Mouse (Mus musculus): ENCODE data around the gene Gm5475. TPM values are rescaled to one million over a fixed set of nuclear protein-coding genes. Genes with fewer than 3 reads are reported as not detected.

Gene Gm5475
- polyA plus RNA-seq, 1 experiment from 2014 or later = not detected

GRCm38 (mm10) chr15:100388886-100389285, 33.1 kb upstream of the Gm5475 start:
- no peak for ATAC-seq (replicated peaks; ENCODE audit: low FRiP score, low TSS enrichment, low read depth)
- Histone ChIP-seq H3K4me1 (replicated peaks; ENCODE audit: control insufficient read depth, insufficient read depth, low read length) (no peaks in the 10 kb centered on the region), H3K9me3 (ENCODE audit: control insufficient read depth, low read length) (no peaks in the 10 kb centered on the region), H3K4me2 (ENCODE audit: low read length) (no peak overlapping the region), H3K27me3 (replicated peaks; ENCODE audit: control insufficient read depth, insufficient read depth, low read length) (no peaks in the 10 kb centered on the region), H3K9ac (ENCODE audit: low read length) (no peak overlapping the region), H3K36me3 (ENCODE audit: control insufficient read depth, insufficient read depth, low read length) (peaks cover 8% of the 10 kb centered on the region), H3K4me3 (ENCODE audit: low read depth, low read length) (no peak overlapping the region), H3K27ac (ENCODE audit: low read depth) (no peak overlapping the region)
- no peak for DNase-seq (ENCODE audit: low spot score)
- WGBS = 73% methylated on average over 9 of the region's 9 CpGs

GRCm38 (mm10) chr15:100391066-100391465, 30.9 kb upstream of the Gm5475 start:
- ATAC-seq (replicated peaks; ENCODE audit: low FRiP score, low TSS enrichment, low read depth) = no peak
- H3K9me3 ChIP-seq (ENCODE audit: control insufficient read depth, low read length) = no peaks in the 10 kb centered on the region
- 69% methylated on average over 7 of the region's 7 CpGs for WGBS
- H3K9ac ChIP-seq (ENCODE audit: low read length) = no peak overlapping the region
- no peak overlapping the region for H3K27ac ChIP-seq (ENCODE audit: low read depth)
- no peaks in the 10 kb centered on the region for H3K4me1 ChIP-seq (replicated peaks; ENCODE audit: control insufficient read depth, insufficient read depth, low read length)
- H3K36me3 ChIP-seq (ENCODE audit: control insufficient read depth, insufficient read depth, low read length) = peaks cover 29% of the 10 kb centered on the region
- DNase-seq (ENCODE audit: low spot score) = no peak
- no peaks in the 10 kb centered on the region for H3K27me3 ChIP-seq (replicated peaks; ENCODE audit: control insufficient read depth, insufficient read depth, low read length)
- no peak overlapping the region for H3K4me2 ChIP-seq (ENCODE audit: low read length)
- H3K4me3 ChIP-seq (ENCODE audit: low read depth, low read length) = no peak overlapping the region

- Histone ChIP-seq H3K4me3 (ENCODE audit: low read depth, low read length) (no peak overlapping the region), H3K9ac (ENCODE audit: low read length) (no peak overlapping the region), H3K4me2 (ENCODE audit: low read length) (no peak overlapping the region), H3K4me1 (replicated peaks; ENCODE audit: control insufficient read depth, insufficient read depth, low read length) (no peaks in the 10 kb centered on the region), H3K36me3 (ENCODE audit: control insufficient read depth, insufficient read depth, low read length) (peaks cover 34% of the 10 kb centered on the region), H3K27ac (ENCODE audit: low read depth) (no peak overlapping the region), H3K9me3 (ENCODE audit: control insufficient read depth, low read length) (no peaks in the 10 kb centered on the region), H3K27me3 (replicated peaks; ENCODE audit: control insufficient read depth, insufficient read depth, low read length) (no peaks in the 10 kb centered on the region)
- DNase-seq (ENCODE audit: low spot score) = no peak
- ATAC-seq (replicated peaks; ENCODE audit: low FRiP score, low TSS enrichment, low read depth) = no peak
- 94% methylated on average over 7 of the region's 7 CpGs for WGBS
These were observed 30.3 kb upstream of the Gm5475 start for GRCm38 (mm10) chr15:100391599-100391998.

- no peak for DNase-seq (ENCODE audit: low spot score)
- WGBS = 84% methylated on average over 11 of the region's 11 CpGs
- Histone ChIP-seq H3K9ac (ENCODE audit: low read length) (no peak overlapping the region), H3K36me3 (ENCODE audit: control insufficient read depth, insufficient read depth, low read length) (peaks cover 48% of the 10 kb centered on the region), H3K27me3 (replicated peaks; ENCODE audit: control insufficient read depth, insufficient read depth, low read length) (no peaks in the 10 kb centered on the region), H3K4me3 (ENCODE audit: low read depth, low read length) (no peak overlapping the region), H3K27ac (ENCODE audit: low read depth) (no peak overlapping the region), H3K9me3 (ENCODE audit: control insufficient read depth, low read length) (no peaks in the 10 kb centered on the region), H3K4me1 (replicated peaks; ENCODE audit: control insufficient read depth, insufficient read depth, low read length) (no peaks in the 10 kb centered on the region), H3K4me2 (ENCODE audit: low read length) (no peak overlapping the region)
- no peak for ATAC-seq (replicated peaks; ENCODE audit: low FRiP score, low TSS enrichment, low read depth)
These were observed 28.9 kb upstream of the Gm5475 start for GRCm38 (mm10) chr15:100393016-100393415.

GRCm38 (mm10) chr15:100395561-100395960, 26.4 kb upstream of the Gm5475 start:
- Histone ChIP-seq H3K9me3 (ENCODE audit: control insufficient read depth, low read length) (no peaks in the 10 kb centered on the region), H3K27ac (ENCODE audit: low read depth) (no peak overlapping the region)
- WGBS = 92% methylated on average over 3 of the region's 3 CpGs

GRCm38 (mm10) chr15:100400592-100401250, 21.2 kb upstream of the Gm5475 start:
- Histone ChIP-seq H3K9ac (ENCODE audit: low read length) (no peak overlapping the region), H3K27ac (ENCODE audit: low read depth) (no peak overlapping the region), H3K4me3 (ENCODE audit: low read depth, low read length) (no peak overlapping the region), H3K4me2 (ENCODE audit: low read length) (no peak overlapping the region), H3K36me3 (ENCODE audit: control insufficient read depth, insufficient read depth, low read length) (peaks cover 87% of the 10 kb centered on the region), H3K27me3 (replicated peaks; ENCODE audit: control insufficient read depth, insufficient read depth, low read length) (no peaks in the 10 kb centered on the region), H3K9me3 (ENCODE audit: control insufficient read depth, low read length) (no peaks in the 10 kb centered on the region), H3K4me1 (replicated peaks; ENCODE audit: control insufficient read depth, insufficient read depth, low read length) (no peaks in the 10 kb centered on the region)
- no peak for DNase-seq (ENCODE audit: low spot score)
- WGBS = 84% methylated on average over 16 of the region's 16 CpGs
- ATAC-seq (replicated peaks; ENCODE audit: low FRiP score, low TSS enrichment, low read depth) = no peak

More at GRCm38 (mm10) chr15:100395561-100395960, 26.4 kb upstream of the Gm5475 start:
- H3K9ac ChIP-seq (ENCODE audit: low read length) = no peak overlapping the region
- peaks cover 73% of the 10 kb centered on the region for H3K36me3 ChIP-seq (ENCODE audit: control insufficient read depth, insufficient read depth, low read length)
- no peak overlapping the region for H3K4me2 ChIP-seq (ENCODE audit: low read length)
- DNase-seq (ENCODE audit: low spot score) (no peak), ATAC-seq (replicated peaks; ENCODE audit: low FRiP score, low TSS enrichment, low read depth) (no peak)
- no peaks in the 10 kb centered on the region for H3K27me3 ChIP-seq (replicated peaks; ENCODE audit: control insufficient read depth, insufficient read depth, low read length)
- no peak overlapping the region for H3K4me3 ChIP-seq (ENCODE audit: low read depth, low read length)
- H3K4me1 ChIP-seq (replicated peaks; ENCODE audit: control insufficient read depth, insufficient read depth, low read length) = no peaks in the 10 kb centered on the region

- peaks cover 82% of the 10 kb centered on the region for H3K36me3 ChIP-seq (ENCODE audit: control insufficient read depth, insufficient read depth, low read length)
- no peak for ATAC-seq (replicated peaks; ENCODE audit: low FRiP score, low TSS enrichment, low read depth)
- WGBS = 88% methylated on average over 4 of the region's 4 CpGs
- no peaks in the 10 kb centered on the region for H3K9me3 ChIP-seq (ENCODE audit: control insufficient read depth, low read length)
- H3K27me3 ChIP-seq (replicated peaks; ENCODE audit: control insufficient read depth, insufficient read depth, low read length) = no peaks in the 10 kb centered on the region
- no peak overlapping the region for H3K4me2 ChIP-seq (ENCODE audit: low read length)
- no peak overlapping the region for H3K4me3 ChIP-seq (ENCODE audit: low read depth, low read length)
- H3K4me1 ChIP-seq (replicated peaks; ENCODE audit: control insufficient read depth, insufficient read depth, low read length) = no peaks in the 10 kb centered on the region
- H3K9ac ChIP-seq (ENCODE audit: low read length) = no peak overlapping the region
- DNase-seq (ENCODE audit: low spot score) = no peak
- no peak overlapping the region for H3K27ac ChIP-seq (ENCODE audit: low read depth)
These were observed 20.1 kb upstream of the Gm5475 start for GRCm38 (mm10) chr15:100401811-100402210.

GRCm38 (mm10) chr15:100402347-100402746, 19.6 kb upstream of the Gm5475 start:
- Histone ChIP-seq H3K4me2 (ENCODE audit: low read length) (no peak overlapping the region), H3K36me3 (ENCODE audit: control insufficient read depth, insufficient read depth, low read length) (peaks cover 76% of the 10 kb centered on the region), H3K4me3 (ENCODE audit: low read depth, low read length) (no peak overlapping the region), H3K4me1 (replicated peaks; ENCODE audit: control insufficient read depth, insufficient read depth, low read length) (no peaks in the 10 kb centered on the region), H3K27ac (ENCODE audit: low read depth) (no peak overlapping the region), H3K9me3 (ENCODE audit: control insufficient read depth, low read length) (no peaks in the 10 kb centered on the region), H3K27me3 (replicated peaks; ENCODE audit: control insufficient read depth, insufficient read depth, low read length) (no peaks in the 10 kb centered on the region), H3K9ac (ENCODE audit: low read length) (no peak overlapping the region)
- DNase-seq (ENCODE audit: low spot score) = no peak
- ATAC-seq (replicated peaks; ENCODE audit: low FRiP score, low TSS enrichment, low read depth) = no peak
- WGBS = 84% methylated on average over 14 of the region's 14 CpGs

- H3K4me3 ChIP-seq (ENCODE audit: low read depth, low read length) = no peak overlapping the region
- H3K4me1 ChIP-seq (replicated peaks; ENCODE audit: control insufficient read depth, insufficient read depth, low read length) = no peaks in the 10 kb centered on the region
- ATAC-seq (replicated peaks; ENCODE audit: low FRiP score, low TSS enrichment, low read depth) (no peak), DNase-seq (ENCODE audit: low spot score) (no peak)
- H3K36me3 ChIP-seq (ENCODE audit: control insufficient read depth, insufficient read depth, low read length) = peaks cover 72% of the 10 kb centered on the region
- no peak overlapping the region for H3K27ac ChIP-seq (ENCODE audit: low read depth)
- H3K9me3 ChIP-seq (ENCODE audit: control insufficient read depth, low read length) = no peaks in the 10 kb centered on the region
- no peak overlapping the region for H3K9ac ChIP-seq (ENCODE audit: low read length)
- H3K27me3 ChIP-seq (replicated peaks; ENCODE audit: control insufficient read depth, insufficient read depth, low read length) = no peaks in the 10 kb centered on the region
- no peak overlapping the region for H3K4me2 ChIP-seq (ENCODE audit: low read length)
- WGBS = 87% methylated on average over 4 of the region's 4 CpGs
These were observed 19.1 kb upstream of the Gm5475 start for GRCm38 (mm10) chr15:100402798-100403197.

Data from intestine, embryonic 14.5 days (tissue).